Mouse (Mus musculus) left cerebral cortex, adult 9 months (tissue): Measurements from ENCODE around the gene Spef2.

Experiments used
- DNase-seq, 2 experiments: peaks; one replicate each; pipeline ENCODE4 v3.0.0; 2022; ENCODE audit warnings: low spot score in 2 of 2

Spef2 gene

GRCm38 (mm10) chr15:9535200-9535599 is 213.5 kb downstream of the Spef2 start:
- DNase-seq = no peak

- no peak for DNase-seq
These were observed 215.2 kb downstream of the Spef2 start for GRCm38 (mm10) chr15:9533356-9533902.

- DNase-seq = no peak
These were observed 218.6 kb downstream of the Spef2 start, which contains the start of gene Il7r for GRCm38 (mm10) chr15:9530076-9530475. Gene Il7r (minus strand): TSS chr15:9530176.

GRCm38 (mm10) chr15:9529646-9530045 is 219.0 kb downstream of the Spef2 start:
- DNase-seq = no peak
